Mouse (Mus musculus): ENCODE results near the gene Iscu. TPM values are rescaled to one million over a fixed set of nuclear protein-coding genes. Genes with fewer than 3 reads are reported as not detected.

The Iscu gene
- polyA plus RNA-seq (2015; fragmentation: Nextera tagmentation; extraction: Ambion mirVana): 108 and 111 TPM in 2 replicates

- H3K9me3 ChIP-seq: no peaks in the 10 kb centered on the region
- under 1% methylated on average over 49 of the region's 49 CpGs for WGBS
- H3K36me3 ChIP-seq: peaks cover 43% of the 10 kb centered on the region
Observed at GRCm38 (mm10) chr5:113772450-113772895, at the start of gene Iscu, which contains the start of gene Sart3. Gene Iscu (plus strand): TSS chr5:113772748. Gene Sart3 (minus strand): TSS chr5:113772510.

GRCm38 (mm10) chr5:113723567-113724237 lies 48.8 kb upstream of the Iscu start:
- 32% methylated on average over 8 of the region's 8 CpGs for WGBS
- Histone ChIP-seq H3K27me3 (no peaks in the 10 kb centered on the region), H3K27ac (no peak overlapping the region), H3K4me2 (no peak overlapping the region), H3K9ac (no peak overlapping the region), H3K36me3 (no peaks in the 10 kb centered on the region), H3K4me3 (no peak overlapping the region), H3K9me3 (no peaks in the 10 kb centered on the region), H3K4me1 (no peaks in the 10 kb centered on the region)
- ATAC-seq (ENCODE audit: borderline replicate concordance, extremely low read depth, low FRiP score, low TSS enrichment): no peak

More at GRCm38 (mm10) chr5:113772450-113772895, at the start of gene Iscu, which contains the start of gene Sart3:
- H3K4me3 ChIP-seq: peak within 1 kb of the TSS; percentile 99
- peak within 1 kb of the TSS; percentile 89 for H3K4me2 ChIP-seq
- H3K27ac ChIP-seq: peak within 1 kb of the TSS; percentile 96
- ATAC-seq (ENCODE audit: borderline replicate concordance, extremely low read depth, low FRiP score, low TSS enrichment): peak; percentile 87
- H3K9ac ChIP-seq: peak within 1 kb of the TSS; percentile 94
- H3K4me1 ChIP-seq: peaks cover 26% of the 10 kb centered on the region
- no peaks in the 10 kb centered on the region for H3K27me3 ChIP-seq

- no peak within 1 kb of the TSS for H3K9ac ChIP-seq
- H3K4me2 ChIP-seq: no peak within 1 kb of the TSS
- H3K9me3 ChIP-seq: no peaks in the 10 kb centered on the region
- WGBS: 1% methylated on average over 15 of the region's 15 CpGs
- no peaks in the 10 kb centered on the region for H3K4me1 ChIP-seq
- H3K4me3 ChIP-seq: no peak within 1 kb of the TSS
- no peak within 1 kb of the TSS for H3K27ac ChIP-seq
- no peaks in the 10 kb centered on the region for H3K36me3 ChIP-seq
- H3K27me3 ChIP-seq: no peaks in the 10 kb centered on the region
- peak; percentile 46; the same call in 1 of the 2 replicates for ATAC-seq (ENCODE audit: borderline replicate concordance, extremely low read depth, low FRiP score, low TSS enrichment)
Observed at GRCm38 (mm10) chr5:113724446-113724845, 48.1 kb upstream of the Iscu start, which contains the start of gene 1700069L16Rik. Gene 1700069L16Rik (minus strand): TSS chr5:113724772.

DNA sequence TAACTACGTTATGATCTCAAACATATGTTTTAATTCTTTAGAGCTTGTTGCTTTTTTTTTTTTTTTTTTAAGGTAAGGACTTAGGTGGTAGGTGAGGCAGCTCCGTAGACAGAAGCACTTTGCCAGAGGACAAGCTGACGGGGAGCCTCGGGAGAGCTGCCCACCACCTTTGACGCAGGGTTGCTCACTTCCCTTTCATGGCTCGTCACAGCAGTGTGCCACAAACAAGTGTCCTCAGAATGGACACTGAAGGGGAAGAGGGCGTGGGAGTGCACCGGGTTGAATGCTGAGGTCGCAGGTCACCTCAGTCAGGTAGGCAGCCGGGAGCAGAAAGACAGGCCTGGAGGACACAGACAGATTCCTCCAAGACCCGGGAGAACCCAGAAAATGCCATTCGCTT lies 47.1 kb upstream of the Iscu start:
- no peak overlapping the region for H3K27ac ChIP-seq
- no peaks in the 10 kb centered on the region for H3K27me3 ChIP-seq
- H3K4me1 ChIP-seq: no peaks in the 10 kb centered on the region
- H3K9ac ChIP-seq: no peak overlapping the region
- no peak overlapping the region for H3K4me2 ChIP-seq
- no peaks in the 10 kb centered on the region for H3K36me3 ChIP-seq
- WGBS: 61% methylated on average over 12 of the region's 12 CpGs
- no peak for ATAC-seq (ENCODE audit: borderline replicate concordance, extremely low read depth, low FRiP score, low TSS enrichment)
- no peak overlapping the region for H3K4me3 ChIP-seq
- H3K9me3 ChIP-seq: no peaks in the 10 kb centered on the region

GRCm38 (mm10) chr5:113726618-113727017 lies 45.9 kb upstream of the Iscu start:
- no peak overlapping the region for H3K4me3 ChIP-seq
- WGBS: 61% methylated on average over 6 of the region's 6 CpGs
- no peaks in the 10 kb centered on the region for H3K4me1 ChIP-seq
- no peak overlapping the region for H3K27ac ChIP-seq
- H3K9me3 ChIP-seq: no peaks in the 10 kb centered on the region
- H3K27me3 ChIP-seq: no peaks in the 10 kb centered on the region
- no peaks in the 10 kb centered on the region for H3K36me3 ChIP-seq
- no peak overlapping the region for H3K9ac ChIP-seq
- H3K4me2 ChIP-seq: no peak overlapping the region
- no peak for ATAC-seq (ENCODE audit: borderline replicate concordance, extremely low read depth, low FRiP score, low TSS enrichment)

DNA sequence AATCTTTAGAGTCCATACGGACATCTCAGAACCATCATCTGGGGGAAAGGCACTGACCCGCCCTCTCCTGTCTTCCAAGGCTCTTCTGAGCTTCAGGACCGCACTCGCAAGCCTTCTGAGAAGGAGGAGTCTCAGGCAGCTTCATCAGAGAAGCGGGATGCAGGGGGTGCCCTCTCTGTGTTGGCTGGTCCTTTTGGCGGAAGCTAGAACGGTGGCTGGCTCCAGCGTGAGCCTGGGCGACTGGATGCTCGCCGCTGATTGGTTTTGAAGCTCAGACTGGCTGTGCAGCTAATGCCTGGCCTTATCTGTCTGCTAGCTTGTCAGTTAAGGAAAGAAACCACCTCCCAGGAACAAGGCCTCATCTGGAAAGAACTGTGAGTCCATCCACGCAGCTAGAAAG lies 45.3 kb upstream of the Iscu start:
- ATAC-seq (ENCODE audit: borderline replicate concordance, extremely low read depth, low FRiP score, low TSS enrichment): no peak
- H3K4me3 ChIP-seq: no peak overlapping the region
- H3K9ac ChIP-seq: no peak overlapping the region
- no peaks in the 10 kb centered on the region for H3K9me3 ChIP-seq
- no peaks in the 10 kb centered on the region for H3K27me3 ChIP-seq
- H3K27ac ChIP-seq: no peak overlapping the region
- no peaks in the 10 kb centered on the region for H3K36me3 ChIP-seq
- no peaks in the 10 kb centered on the region for H3K4me1 ChIP-seq
- WGBS: 51% methylated on average over 12 of the region's 12 CpGs
- H3K4me2 ChIP-seq: no peak overlapping the region

DNA sequence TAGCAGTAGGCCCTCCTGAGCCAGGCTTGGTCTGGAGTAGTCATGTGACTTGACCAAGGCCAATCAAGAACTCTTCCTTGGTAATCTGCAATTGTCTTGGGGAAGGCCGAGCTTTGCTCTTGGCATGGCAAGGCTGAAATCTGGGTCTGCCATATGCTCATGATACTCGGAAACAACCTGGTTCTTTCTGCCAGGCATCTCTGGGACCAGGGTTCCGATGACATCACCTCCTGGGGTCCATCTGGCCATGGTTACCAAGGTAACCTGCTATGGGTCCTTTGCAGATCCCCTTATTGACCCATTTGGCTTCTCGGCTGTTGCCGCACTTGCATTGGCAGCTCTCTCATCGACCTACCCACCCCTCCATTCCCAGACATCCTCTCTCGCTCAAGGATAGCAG lies 44.5 kb upstream of the Iscu start:
- no peak overlapping the region for H3K9ac ChIP-seq
- WGBS: 87% methylated on average over 7 of the region's 7 CpGs
- no peak overlapping the region for H3K4me2 ChIP-seq
- no peaks in the 10 kb centered on the region for H3K9me3 ChIP-seq
- H3K27ac ChIP-seq: no peak overlapping the region
- H3K4me1 ChIP-seq: no peaks in the 10 kb centered on the region
- ATAC-seq (ENCODE audit: borderline replicate concordance, extremely low read depth, low FRiP score, low TSS enrichment): no peak
- no peak overlapping the region for H3K4me3 ChIP-seq
- no peaks in the 10 kb centered on the region for H3K27me3 ChIP-seq
- H3K36me3 ChIP-seq: no peaks in the 10 kb centered on the region

GRCm38 (mm10) chr5:113728691-113729090 lies 43.9 kb upstream of the Iscu start:
- H3K9ac ChIP-seq: no peak overlapping the region
- WGBS: 83% methylated on average over 7 of the region's 7 CpGs

GRCm38 (mm10) chr5:113730641-113731121 lies 41.9 kb upstream of the Iscu start:
- no peak for ATAC-seq (ENCODE audit: borderline replicate concordance, extremely low read depth, low FRiP score, low TSS enrichment)
- H3K4me3 ChIP-seq: no peak overlapping the region
- 66% methylated on average over 7 of the region's 7 CpGs for WGBS

More at GRCm38 (mm10) chr5:113728691-113729090, 43.9 kb upstream of the Iscu start:
- no peak overlapping the region for H3K27ac ChIP-seq
- no peaks in the 10 kb centered on the region for H3K36me3 ChIP-seq
- ATAC-seq (ENCODE audit: borderline replicate concordance, extremely low read depth, low FRiP score, low TSS enrichment): no peak
- no peaks in the 10 kb centered on the region for H3K27me3 ChIP-seq
- no peak overlapping the region for H3K4me2 ChIP-seq
- H3K9me3 ChIP-seq: no peaks in the 10 kb centered on the region
- no peaks in the 10 kb centered on the region for H3K4me1 ChIP-seq
- H3K4me3 ChIP-seq: no peak overlapping the region

DNA sequence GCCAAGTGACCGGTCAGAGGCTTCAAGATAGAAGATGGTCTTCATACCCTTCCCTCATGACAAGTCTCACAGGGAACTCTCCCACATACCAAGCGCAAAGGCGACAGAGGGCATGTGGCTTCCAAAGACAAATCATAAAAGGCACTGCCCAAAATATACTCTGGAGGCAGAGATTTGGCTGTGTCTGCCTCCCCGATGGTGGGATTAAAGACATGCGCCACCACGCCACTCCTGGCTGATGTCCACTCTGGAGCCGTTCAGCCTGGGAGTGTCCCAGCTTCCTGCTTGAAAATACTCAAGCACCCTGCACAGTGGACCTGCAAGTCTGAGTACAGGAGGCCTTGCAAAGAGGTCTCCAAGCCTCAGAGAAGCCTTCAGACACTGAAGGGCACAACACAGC lies 41.4 kb upstream of the Iscu start:
- Histone ChIP-seq H3K27ac (no peak overlapping the region), H3K9ac (no peak overlapping the region), H3K4me2 (no peak overlapping the region), H3K4me3 (no peak overlapping the region), H3K36me3 (no peaks in the 10 kb centered on the region), H3K27me3 (no peaks in the 10 kb centered on the region), H3K4me1 (peaks cover 8% of the 10 kb centered on the region), H3K9me3 (no peaks in the 10 kb centered on the region)
- WGBS: 77% methylated on average over 7 of the region's 7 CpGs
- ATAC-seq (ENCODE audit: borderline replicate concordance, extremely low read depth, low FRiP score, low TSS enrichment): no peak

More at GRCm38 (mm10) chr5:113730641-113731121, 41.9 kb upstream of the Iscu start:
- no peaks in the 10 kb centered on the region for H3K36me3 ChIP-seq
- no peak overlapping the region for H3K4me2 ChIP-seq
- H3K9ac ChIP-seq: no peak overlapping the region
- H3K9me3 ChIP-seq: no peaks in the 10 kb centered on the region
- no peak overlapping the region for H3K27ac ChIP-seq
- H3K27me3 ChIP-seq: no peaks in the 10 kb centered on the region
- H3K4me1 ChIP-seq: 0 out of 2 replicates have a peak, but pooled peaks cover 7% of the 10 kb centered on the region

DNA sequence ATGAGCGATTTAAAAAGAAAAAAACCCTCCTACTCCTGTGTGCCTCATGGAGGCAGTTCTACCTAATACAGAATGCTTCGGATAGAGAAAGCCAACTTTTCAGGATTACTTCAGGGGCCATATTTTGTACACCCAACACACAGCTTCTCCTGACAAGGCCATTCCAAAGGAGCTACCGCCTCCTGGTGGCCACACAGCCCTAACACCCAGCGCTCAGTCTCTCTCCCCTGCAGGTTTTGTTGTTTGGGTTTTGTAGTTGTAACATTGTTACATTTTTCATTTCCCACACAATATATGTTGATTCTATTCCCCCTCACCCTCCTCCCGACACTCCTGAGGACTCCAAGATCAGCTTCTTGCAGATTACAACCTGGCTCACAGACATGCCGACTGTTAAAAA lies 40.4 kb upstream of the Iscu start:
- no peak overlapping the region for H3K4me3 ChIP-seq
- H3K27ac ChIP-seq: no peak overlapping the region
- no peaks in the 10 kb centered on the region for H3K9me3 ChIP-seq
- no peaks in the 10 kb centered on the region for H3K27me3 ChIP-seq
- H3K4me2 ChIP-seq: no peak overlapping the region
- no peak overlapping the region for H3K9ac ChIP-seq
- H3K4me1 ChIP-seq: peaks cover 18% of the 10 kb centered on the region
- no peaks in the 10 kb centered on the region for H3K36me3 ChIP-seq
- ATAC-seq (ENCODE audit: borderline replicate concordance, extremely low read depth, low FRiP score, low TSS enrichment): no peak
- WGBS: 18% methylated on average over 6 of the region's 6 CpGs

- no peak overlapping the region for H3K4me2 ChIP-seq
- H3K9ac ChIP-seq: no peak overlapping the region
- ATAC-seq (ENCODE audit: borderline replicate concordance, extremely low read depth, low FRiP score, low TSS enrichment): no peak
- WGBS: 53% methylated on average over 5 of the region's 5 CpGs
- H3K9me3 ChIP-seq: no peaks in the 10 kb centered on the region
- H3K36me3 ChIP-seq: peaks cover 16% of the 10 kb centered on the region
- H3K4me1 ChIP-seq: peaks cover 20% of the 10 kb centered on the region
- H3K4me3 ChIP-seq: no peak overlapping the region
- no peak overlapping the region for H3K27ac ChIP-seq
- H3K27me3 ChIP-seq: no peaks in the 10 kb centered on the region
Observed at GRCm38 (mm10) chr5:113734376-113734775, 38.2 kb upstream of the Iscu start.

Measured in lung, embryonic 15.5 days (tissue).